ENCODE assay signal across 23 mouse cellular contexts in the genomic region with DNA sequence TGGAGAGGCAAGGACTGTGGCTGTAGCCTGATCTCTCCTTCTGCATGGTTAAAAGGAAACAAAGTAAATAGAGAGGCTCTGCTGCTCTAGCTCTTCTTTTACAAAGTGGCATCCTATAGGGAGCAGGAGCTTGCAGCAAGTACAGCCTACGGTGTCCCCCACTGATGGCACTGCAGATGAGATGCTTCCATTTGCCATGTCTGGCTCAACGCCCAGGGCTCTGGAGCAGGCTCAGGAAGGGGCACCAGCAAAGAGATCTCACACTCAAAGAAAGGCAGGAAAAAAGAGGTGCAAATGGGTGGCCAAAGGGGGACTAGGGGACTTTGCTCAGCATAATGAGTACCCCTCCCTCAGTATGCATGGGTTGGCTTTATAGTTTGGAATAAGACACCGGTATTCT.
"Had no signal": no experiment of that assay in that cellular context is flagged by ENCODE, and none has a peak within 500 bp of the region (broad histone marks: within the 10 kb centered on the region; RNA-seq: fewer than 3 reads in every experiment).

No protein-coding gene starts in this region.

- DNase-seq: gastrocnemius, adult 2 months; gastrocnemius, postnatal 10 days; gastrocnemius, postnatal 25 days; heart, adult 18-20 months; heart, postnatal 10 days; heart, postnatal 4 days; kidney, adult 18-20 months; kidney, adult 8-10 months; kidney, postnatal 10 days; kidney, postnatal 25 days; kidney, postnatal 4 days; liver; liver, embryonic 13.5 days had no signal

- H3K4me3 ChIP-seq: gastrocnemius, adult 2 months; heart, embryonic 10.5 days; heart, embryonic 12.5 days; hindbrain, embryonic 10.5 days; hindbrain, embryonic 12.5 days; intestine, embryonic 15.5 days; layer of hippocampus, adult 2 months; limb, embryonic 10.5 days; limb, embryonic 12.5 days; liver, embryonic 13.5 days; liver, embryonic 15.5 days had no signal

- H3K27ac ChIP-seq: gastrocnemius, adult 2 months; heart, embryonic 10.5 days; hindbrain, embryonic 10.5 days; hindbrain, embryonic 12.5 days; hindbrain, embryonic 14.5 days; intestine, embryonic 15.5 days; layer of hippocampus, adult 2 months; limb, embryonic 10.5 days; limb, embryonic 12.5 days; liver, embryonic 13.5 days; liver, embryonic 15.5 days had no signal
